Mouse (Mus musculus): ENCODE data around the gene Ifi208. TPM values are rescaled to one million over a fixed set of nuclear protein-coding genes. Genes with fewer than 3 reads are reported as not detected.

Ifi208 gene
- polyA plus RNA-seq (2014; fragmentation: Illumina TruSeq; extraction: RNeasy Lipid Tissue Mini Kit (QIAGEN cat#74804); ENCODE audit: low read depth, low replicate concordance), result 2.1 TPM

GRCm38 (mm10) chr1:173673458-173674097 lies at the start of gene Ifi208:
Gene Ifi208 (plus strand): TSS chr1:173673675.

DNA sequence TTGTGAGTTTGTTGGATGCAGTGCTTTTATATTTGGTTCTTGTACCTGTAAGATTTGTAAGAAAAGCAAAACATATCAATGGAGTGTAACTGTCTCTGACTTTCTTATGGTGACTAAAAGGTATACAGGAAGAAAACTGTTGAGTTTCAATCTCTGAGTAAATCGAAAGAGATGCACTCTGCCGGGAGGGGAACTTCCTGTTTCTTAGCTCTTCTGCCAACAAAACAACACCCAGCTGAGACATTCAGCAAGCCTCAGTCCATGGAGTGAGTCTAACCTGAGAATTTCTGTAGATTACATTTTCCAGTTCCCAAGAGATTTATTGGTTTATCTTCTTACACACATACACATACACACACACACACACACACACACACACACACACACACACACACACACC lies 42.9 kb upstream of the Ifi208 start, which contains the start of gene Ifi209:
Gene Ifi209, plus strand, starts transcription at position 296 of the 400 bp plus-strand sequence.

DNA sequence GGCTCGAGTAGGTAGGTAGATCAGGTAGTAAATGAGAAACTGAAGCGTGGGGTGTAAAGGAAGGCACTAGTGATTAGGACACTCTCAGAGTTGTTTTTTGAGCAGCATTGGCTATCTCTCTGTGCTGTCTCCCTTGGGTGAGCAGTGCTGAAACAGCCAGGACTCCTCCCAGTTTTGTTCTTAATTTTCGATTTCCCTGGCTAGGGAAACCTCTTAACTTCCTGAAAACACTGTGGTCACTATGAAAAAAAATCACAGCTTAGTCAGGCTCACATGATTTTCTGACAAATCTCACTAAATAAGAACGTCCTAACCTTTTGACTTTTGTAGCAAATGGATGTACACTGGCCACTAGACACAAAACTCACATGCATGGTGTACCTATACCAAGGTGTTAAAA lies 68.2 kb downstream of the Ifi208 start, which contains the start of gene Ifi207:
Gene Ifi207, minus strand, starts transcription at position 92 of the 400 bp plus-strand sequence.

Other genes starting within 250 kb of the Ifi208 start
- 1.1 TPM for gene Ifi206, start 182.6 kb upstream of the Ifi208 start, polyA plus RNA-seq (2014; fragmentation: Illumina TruSeq; extraction: RNeasy Lipid Tissue Mini Kit (QIAGEN cat#74804); ENCODE audit: low read depth, low replicate concordance)
- gene Ifi214, start 137.7 kb upstream of the Ifi208 start, polyA plus RNA-seq (2014; fragmentation: Illumina TruSeq; extraction: RNeasy Lipid Tissue Mini Kit (QIAGEN cat#74804); ENCODE audit: low read depth, low replicate concordance), result not detected
- 1.0 TPM for gene Ifi213, start 74.4 kb upstream of the Ifi208 start, polyA plus RNA-seq (2014; fragmentation: Illumina TruSeq; extraction: RNeasy Lipid Tissue Mini Kit (QIAGEN cat#74804); ENCODE audit: low read depth, low replicate concordance)
- gene Ifi209, start 42.8 kb upstream of the Ifi208 start, polyA plus RNA-seq (2014; fragmentation: Illumina TruSeq; extraction: RNeasy Lipid Tissue Mini Kit (QIAGEN cat#74804); ENCODE audit: low read depth, low replicate concordance), result 0.58 TPM
- gene Ifi207, start 68.1 kb downstream of the Ifi208 start, polyA plus RNA-seq (2014; fragmentation: Illumina TruSeq; extraction: RNeasy Lipid Tissue Mini Kit (QIAGEN cat#74804); ENCODE audit: low read depth, low replicate concordance), result 6.6 TPM
- 4.3 TPM for gene Ifi204, start 93.3 kb downstream of the Ifi208 start, polyA plus RNA-seq (2014; fragmentation: Illumina TruSeq; extraction: RNeasy Lipid Tissue Mini Kit (QIAGEN cat#74804); ENCODE audit: low read depth, low replicate concordance)
- gene Ifi211, start 239.4 kb downstream of the Ifi208 start, polyA plus RNA-seq (2014; fragmentation: Illumina TruSeq; extraction: RNeasy Lipid Tissue Mini Kit (QIAGEN cat#74804); ENCODE audit: low read depth, low replicate concordance), result 4.5 TPM

Measured in heart, adult 10 weeks (tissue).